Mouse (Mus musculus) cerebellum, adult 9-10 months (tissue): ENCODE measurements around the gene Popdc3.
"Not testable (repeated sequence)": the region's sequence is repeated elsewhere in the genome, so short reads cannot be mapped to it uniquely, and the experiment has no call there.

ENCODE experiments used
- DNase-seq: peaks from one replicate; pipeline ENCODE4 v3.0.0; 2022

Popdc3 gene

GRCm38 (mm10) chr10:45210201-45210600 is 32.3 kb downstream of the Popdc3 start:
- no peak for DNase-seq

DNA sequence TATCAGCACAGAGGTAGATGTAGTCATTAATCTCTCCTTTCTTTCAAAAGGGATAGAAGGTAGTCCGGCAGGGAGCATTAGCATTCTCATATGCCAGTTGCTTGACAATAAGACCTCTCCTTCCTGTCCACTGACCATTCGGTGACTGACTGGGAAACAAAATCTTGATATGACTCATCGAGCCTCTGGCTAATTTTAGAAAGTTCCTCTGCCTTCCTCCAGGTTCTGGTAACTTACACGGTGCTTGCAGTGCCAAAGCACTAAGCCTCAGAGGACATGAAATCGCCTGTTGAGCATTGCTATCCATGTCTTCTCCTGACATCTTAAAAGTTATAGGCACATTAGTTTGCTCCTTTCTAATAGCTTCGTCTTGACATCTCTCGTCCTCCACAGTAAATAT is 38.8 kb downstream of the Popdc3 start:
- no peak for DNase-seq

GRCm38 (mm10) chr10:45229954-45230353 is 52.1 kb downstream of the Popdc3 start:
- no peak for DNase-seq

DNA sequence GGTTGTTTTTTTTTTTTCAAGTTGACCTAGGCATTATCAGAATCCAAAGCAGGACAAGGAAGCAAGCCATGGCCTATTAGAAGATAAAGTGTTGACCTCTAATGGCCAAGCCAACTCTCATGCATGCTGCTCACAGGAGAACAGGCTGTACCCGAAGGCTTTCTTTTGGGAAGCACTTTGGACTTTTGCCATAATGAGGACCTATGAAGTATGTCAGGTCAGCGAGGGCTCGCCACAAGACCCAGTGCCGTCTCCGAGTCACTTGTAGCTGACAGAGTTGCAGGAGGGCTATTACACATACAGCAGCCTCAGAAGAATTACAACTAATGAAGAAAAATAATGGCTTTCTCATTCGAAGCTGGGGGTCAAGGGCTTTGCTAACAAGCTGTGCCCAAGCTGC is 55.5 kb downstream of the Popdc3 start:
- DNase-seq: no peak

DNA sequence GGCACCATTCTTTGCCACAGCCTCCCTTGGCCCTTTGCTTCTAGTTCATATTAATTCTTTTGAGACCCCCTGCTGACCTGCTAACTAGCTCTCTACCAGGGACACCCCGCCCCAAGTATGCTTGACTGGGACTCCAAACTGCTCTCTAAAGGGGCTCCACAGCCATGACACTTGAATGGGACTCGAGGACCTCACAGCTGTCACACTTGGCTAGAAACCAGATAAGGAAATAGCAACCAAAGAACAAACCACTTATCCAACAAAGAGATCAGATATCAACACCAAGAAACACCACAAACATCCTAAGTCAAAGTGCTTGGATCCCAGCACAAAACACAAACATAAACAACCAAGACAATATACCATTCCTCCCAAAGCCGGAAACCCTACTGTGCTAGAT is 58.4 kb downstream of the Popdc3 start:
- no peak for DNase-seq

GRCm38 (mm10) chr10:45237492-45237891 is 59.6 kb downstream of the Popdc3 start:
- DNase-seq: no peak

DNA sequence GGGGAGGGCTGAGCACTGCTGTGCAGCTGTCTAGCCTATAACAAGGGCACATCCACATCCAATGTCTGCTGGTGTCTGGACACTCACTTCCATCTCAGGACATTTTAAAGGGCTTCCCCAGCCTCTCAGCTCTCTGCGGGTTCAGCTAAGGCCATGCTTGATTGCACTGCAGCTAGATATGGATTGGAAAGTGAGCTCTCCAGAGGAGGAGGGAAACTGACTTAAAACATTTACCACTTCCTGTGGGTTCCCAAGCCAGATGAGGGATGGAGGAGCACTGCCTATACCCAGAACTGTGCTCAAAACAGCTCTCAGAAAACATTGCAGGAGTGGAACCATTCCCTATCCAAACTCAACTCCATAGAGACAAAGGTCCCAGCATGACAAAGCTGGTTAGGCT is 82.6 kb downstream of the Popdc3 start:
- no peak for DNase-seq

GRCm38 (mm10) chr10:45262126-45262525 is 84.2 kb downstream of the Popdc3 start:
- DNase-seq: no peak

DNA sequence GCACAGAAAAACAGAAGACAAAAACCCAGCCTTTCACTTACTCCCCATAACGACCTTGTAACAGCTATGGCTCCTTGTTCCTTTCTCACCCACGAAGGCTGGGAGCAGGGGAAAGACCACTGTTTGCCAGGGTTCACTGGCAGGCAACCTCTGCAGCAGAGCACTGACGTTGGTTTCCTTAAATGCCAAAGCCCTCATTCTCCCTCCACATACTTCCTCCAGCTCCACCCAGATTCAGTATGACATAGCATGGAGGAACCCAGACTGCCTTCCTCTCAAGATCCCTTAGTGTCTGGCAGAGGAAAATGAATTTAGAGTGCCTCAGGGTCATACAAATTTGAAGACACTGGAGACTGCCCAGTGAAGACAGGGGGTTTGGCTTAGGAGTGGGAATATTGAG is 98.6 kb downstream of the Popdc3 start:
- DNase-seq: no peak

GRCm38 (mm10) chr10:45276995-45277394 is 99.1 kb downstream of the Popdc3 start:
- no peak for DNase-seq

DNA sequence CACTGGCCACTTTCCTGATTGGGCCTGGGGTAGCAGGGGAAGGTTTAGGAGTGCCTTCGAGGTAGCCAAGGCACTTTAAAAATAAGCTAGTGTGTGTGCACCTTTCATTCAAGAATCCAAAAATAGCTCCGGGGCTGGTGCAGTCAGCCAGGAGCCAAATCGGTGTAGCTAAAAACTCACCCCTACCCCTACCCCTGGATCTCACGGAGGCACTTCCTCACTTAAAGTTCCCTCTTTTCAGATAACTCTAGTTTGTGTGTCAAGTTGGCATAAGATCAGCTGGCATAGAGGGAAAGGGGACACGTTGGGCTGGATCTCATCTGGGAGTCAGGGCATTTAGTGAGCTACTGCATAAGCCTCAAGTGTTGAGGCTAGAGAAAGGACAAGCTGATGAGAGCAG is 107.8 kb downstream of the Popdc3 start:
- no peak for DNase-seq

- no peak for DNase-seq
Measured at GRCm38 (mm10) chr10:45288351-45288750, 110.5 kb downstream of the Popdc3 start.

DNA sequence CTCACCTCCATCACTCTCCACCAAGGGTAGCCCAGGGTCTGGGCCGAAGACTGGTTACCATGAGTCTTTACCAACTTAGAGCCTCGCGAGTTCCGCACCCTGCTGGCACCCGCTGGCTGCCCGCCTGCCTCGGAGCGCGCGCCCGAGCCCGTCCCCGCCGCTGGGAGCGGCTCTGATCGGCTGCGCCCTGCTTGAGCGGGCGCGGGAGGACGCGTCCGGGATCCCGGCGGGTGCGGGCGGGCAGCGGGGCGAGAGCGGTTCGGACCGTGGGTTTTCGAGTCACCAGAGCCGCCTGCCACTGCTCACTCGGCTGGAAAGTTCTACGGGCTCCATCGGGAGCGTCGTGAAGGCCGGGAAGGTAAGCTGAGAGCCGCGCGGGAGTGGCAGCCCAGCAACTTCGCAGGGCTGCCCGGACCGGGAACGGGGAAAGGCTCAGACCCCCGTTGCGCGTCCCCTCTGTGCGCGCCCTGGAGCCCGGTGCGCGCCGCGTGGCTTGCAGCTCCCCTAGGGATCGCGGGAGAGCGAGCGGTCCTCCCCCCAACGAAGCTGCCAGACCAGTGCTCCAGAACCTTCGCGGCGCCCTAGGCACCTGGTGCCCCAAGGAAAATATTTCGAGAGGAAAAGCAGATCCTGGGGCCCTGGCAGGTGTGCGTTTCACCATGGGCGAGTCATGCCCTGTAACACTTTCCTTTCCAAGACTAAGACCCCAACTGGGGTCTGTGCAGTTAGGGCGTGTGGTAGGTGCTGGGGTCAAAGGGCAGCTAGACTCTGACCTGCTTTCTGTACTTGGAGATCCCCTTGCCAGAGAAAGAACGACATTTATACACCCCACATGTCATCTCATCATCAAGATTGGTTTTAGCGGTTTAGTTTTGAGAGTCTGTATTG is 111.6 kb downstream of the Popdc3 start:
- no peak for DNase-seq

GRCm38 (mm10) chr10:45290618-45291017 is 112.7 kb downstream of the Popdc3 start:
- no peak for DNase-seq

GRCm38 (mm10) chr10:45292159-45292558 is 114.3 kb downstream of the Popdc3 start:
- not testable (repeated sequence) for DNase-seq

- no peak for DNase-seq
Measured at GRCm38 (mm10) chr10:45295093-45295492, 117.2 kb downstream of the Popdc3 start.

- no peak for DNase-seq
Measured at GRCm38 (mm10) chr10:45298503-45298902, 120.6 kb downstream of the Popdc3 start.

DNA sequence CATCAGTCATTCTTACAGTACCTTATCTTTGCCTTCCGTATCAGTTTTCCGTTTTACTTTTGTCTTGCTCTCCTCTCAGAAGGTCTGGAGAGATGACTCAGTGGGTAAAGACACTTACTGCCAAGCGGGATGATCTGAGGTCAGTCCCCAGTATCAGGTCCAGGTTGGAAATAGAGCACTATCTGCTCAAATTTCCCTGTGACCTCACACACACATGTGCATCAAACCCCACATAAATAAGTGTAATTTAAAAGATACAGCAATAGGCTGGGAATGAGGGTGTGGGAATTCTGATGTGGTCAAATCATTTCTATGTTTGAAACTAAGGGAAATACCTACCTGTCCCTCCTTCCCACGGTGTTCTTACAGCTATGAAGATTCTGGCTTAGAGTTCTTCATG is 121.6 kb downstream of the Popdc3 start:
- DNase-seq: no peak

DNA sequence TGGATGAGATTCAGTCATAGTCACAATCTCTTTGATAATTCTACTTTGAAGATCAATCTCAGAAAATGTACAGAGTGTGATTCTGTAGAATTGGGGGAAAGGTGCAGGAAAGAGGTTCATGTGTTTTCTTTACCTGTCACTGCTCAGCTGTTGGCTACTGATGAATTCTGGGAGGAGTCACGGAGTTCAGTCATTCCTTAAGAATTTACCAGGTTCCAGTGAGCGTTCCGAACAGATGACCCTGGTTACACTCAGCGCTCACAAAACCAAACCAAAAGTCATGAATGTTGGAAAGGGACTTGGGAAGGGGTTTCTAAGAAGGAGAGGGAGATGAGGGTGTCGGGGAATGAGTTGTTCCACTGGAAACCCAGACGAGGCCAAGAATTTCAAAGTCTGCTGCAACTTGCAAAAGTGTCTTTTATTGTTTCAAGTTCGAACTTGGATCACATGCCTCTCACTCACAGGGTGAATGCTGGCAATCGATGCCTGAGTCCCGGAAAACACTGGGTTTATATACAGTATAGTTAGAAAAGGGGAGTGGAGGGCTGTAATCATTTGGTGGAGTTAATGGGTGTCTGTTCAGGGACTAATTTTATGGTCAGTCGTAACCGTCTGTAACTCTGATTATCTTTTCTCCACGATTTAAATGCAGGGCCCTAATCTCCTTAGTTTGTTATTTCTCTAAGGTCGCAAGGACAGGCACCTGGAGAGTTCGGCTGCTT is 125.6 kb downstream of the Popdc3 start:
- DNase-seq: no peak

- DNase-seq: no peak
Measured at GRCm38 (mm10) chr10:45305173-45305572, 127.3 kb downstream of the Popdc3 start.

- DNase-seq: no peak
Measured at GRCm38 (mm10) chr10:45311129-45311528, 133.2 kb downstream of the Popdc3 start.

DNA sequence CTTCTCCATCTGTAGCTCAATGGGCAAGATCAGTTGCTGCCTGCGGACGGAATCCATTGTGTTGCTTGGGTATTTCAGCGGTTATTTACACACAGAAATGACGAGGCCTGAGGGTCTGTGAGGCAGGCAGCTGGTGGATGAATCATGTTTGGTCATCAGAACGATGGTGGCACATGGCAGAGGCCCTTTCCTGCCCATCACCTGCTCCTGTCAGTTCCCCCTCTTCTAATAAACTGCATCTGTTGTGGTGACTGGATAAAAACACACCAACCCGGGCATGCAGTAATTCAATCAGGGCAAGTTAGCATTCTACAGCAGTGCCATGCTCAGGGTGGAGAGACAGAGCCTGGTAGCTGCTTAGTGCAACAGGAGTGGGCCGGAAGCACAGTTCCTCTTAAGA is 133.7 kb downstream of the Popdc3 start:
- no peak for DNase-seq

DNA sequence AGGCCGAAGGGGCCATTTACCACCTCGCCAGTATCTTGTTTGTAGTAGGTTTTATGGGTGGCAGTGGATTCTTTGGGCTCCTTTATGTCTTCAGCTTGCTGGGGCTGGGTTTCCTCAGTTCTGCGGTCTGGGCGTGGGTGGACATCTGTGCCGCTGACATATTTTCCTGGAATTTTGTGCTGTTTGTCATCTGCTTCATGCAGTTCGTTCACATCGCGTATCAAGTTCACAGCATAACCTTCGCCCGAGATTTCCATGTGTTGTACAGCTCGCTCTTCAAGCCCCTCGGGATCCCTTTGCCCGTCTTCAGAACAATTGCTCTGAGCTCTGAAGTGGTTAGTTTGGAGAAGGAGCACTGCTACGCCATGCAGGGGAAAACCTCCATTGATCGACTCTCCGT is 137.0 kb downstream of the Popdc3 start:
- DNase-seq: no peak

DNA sequence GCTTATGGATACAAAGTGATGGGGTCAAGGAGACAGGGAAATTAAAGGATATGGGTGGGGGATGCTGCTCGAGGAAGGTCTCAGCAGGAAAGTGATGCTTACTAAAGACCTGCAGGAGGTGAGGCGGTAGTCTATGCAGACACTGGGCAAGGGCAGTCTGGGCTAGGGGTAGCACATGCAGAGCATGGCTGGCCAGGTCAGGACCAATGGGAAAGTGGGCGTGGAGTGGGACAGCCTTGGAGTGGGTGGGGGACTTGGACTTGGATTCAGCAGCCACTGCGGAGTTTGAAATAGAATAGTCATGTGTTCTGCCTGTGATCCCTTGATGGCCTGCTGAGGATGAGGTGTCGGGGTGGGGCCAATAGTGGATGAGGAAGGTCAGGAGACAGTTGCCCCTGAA is 141.0 kb downstream of the Popdc3 start:
- no peak for DNase-seq
